Mouse (Mus musculus): ENCODE results near the gene Plk3.

DNA sequence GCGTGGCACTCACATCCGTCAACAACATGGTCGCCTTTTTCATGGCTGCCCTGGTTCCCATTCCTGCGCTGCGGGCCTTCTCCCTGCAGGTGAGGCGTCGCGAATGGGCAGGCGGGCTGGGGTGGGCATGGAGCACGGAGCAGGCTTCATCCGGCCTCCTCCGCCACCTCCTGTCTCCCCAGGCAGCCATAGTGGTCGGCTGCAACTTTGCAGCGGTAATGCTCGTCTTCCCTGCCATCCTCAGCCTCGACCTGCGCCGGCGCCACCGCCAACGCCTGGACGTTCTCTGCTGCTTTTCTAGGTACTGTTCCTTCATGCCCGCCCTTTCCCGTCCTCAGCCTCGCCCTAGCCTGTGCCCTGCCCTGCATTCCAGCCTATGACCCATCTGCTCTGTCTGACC is 24.4 kb downstream of the Plk3 start:
- TF ChIP-seq GATA1 (IDR thresholded peaks at IDR 0.05; ENCODE audit: low read length) (no peak), TAL1 (IDR thresholded peaks at IDR 0.05; ENCODE audit: low read length) (no peak)

Measured in erythroblast, embryonic 14.5 days (primary cell).